Mouse (Mus musculus) cortical plate, adult 2 months (tissue): Measurements from ENCODE around the gene Sugp2. TPM values are rescaled to one million over a fixed set of nuclear protein-coding genes. Genes with fewer than 3 reads are reported as not detected.

Experiments used
- H3K27ac ChIP-seq: fragments of 200-500 bp; 2 replicates; pipeline ENCODE4 v1.5.1; 2012; ENCODE audit warnings: low read length, control low read depth, inconsistent platforms; ENCODE audit not compliant: insufficient read depth
- H3K4me1 ChIP-seq: fragments of 200-500 bp; 2 replicates; pipeline ENCODE4 v1.6.1; 2011; ENCODE audit warnings: low read length; ENCODE audit not compliant: control insufficient read depth, insufficient read depth
- H3K4me3 ChIP-seq: fragments of 200-500 bp; 2 replicates; pipeline ENCODE4 v1.5.1; 2011; ENCODE audit warnings: mild to moderate bottlenecking, low read length, control low read depth; ENCODE audit not compliant: insufficient read depth
- CTCF ChIP-seq: fragments of 200-500 bp; IDR thresholded peaks from 2 replicates; pipeline ENCODE4 v1.5.1; 2011; ENCODE audit warnings: mild to moderate bottlenecking, control low read depth, low read length; ENCODE audit not compliant: insufficient read depth; ENCODE audit errors: extremely low read depth
- POLR2A ChIP-seq: fragments of 200-500 bp; IDR thresholded peaks from 2 replicates; pipeline ENCODE4 v1.6.1; 2011; ENCODE audit warnings: mild to moderate bottlenecking, low read length, control low read depth; ENCODE audit not compliant: insufficient read depth; ENCODE audit errors: extremely low read depth
- polyA plus RNA-seq: library from polyadenylated mRNA; depleted of rRNA; stranded (reverse); fragments of >200 nt; gene quantifications from 2 replicates; pipeline ENCODE4 v1.2.3, GENCODE M21; 2012

Gene Sugp2
- polyA plus RNA-seq, 1 experiment = 105 TPM

DNA sequence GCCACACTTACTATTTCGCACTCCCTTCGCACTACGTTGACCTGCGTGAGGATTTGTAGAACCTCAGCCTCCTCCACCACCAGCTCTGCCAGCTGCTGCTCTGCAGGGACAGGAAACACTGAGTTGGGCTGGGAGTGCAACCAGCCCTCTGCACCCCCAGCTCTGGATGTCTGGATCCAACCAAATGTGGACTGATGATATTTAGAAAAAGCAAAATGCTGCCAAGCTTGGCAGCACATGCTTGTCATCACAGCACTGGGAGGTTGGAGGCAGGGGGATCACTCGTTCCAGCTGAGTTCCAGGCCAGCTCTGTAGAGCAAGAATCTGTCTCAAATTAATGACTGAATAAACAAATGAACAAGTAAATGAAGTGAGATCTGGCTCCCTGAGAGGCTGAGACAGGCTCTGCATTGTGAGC, 60.0 kb downstream of the Sugp2 start:
- Histone ChIP-seq H3K4me1 (no peaks in the 10 kb centered on the region), H3K4me3 (no peak overlapping the region), H3K27ac (no peak overlapping the region)
- TF ChIP-seq POLR2A = no peak
- TF ChIP-seq CTCF = no peak

DNA sequence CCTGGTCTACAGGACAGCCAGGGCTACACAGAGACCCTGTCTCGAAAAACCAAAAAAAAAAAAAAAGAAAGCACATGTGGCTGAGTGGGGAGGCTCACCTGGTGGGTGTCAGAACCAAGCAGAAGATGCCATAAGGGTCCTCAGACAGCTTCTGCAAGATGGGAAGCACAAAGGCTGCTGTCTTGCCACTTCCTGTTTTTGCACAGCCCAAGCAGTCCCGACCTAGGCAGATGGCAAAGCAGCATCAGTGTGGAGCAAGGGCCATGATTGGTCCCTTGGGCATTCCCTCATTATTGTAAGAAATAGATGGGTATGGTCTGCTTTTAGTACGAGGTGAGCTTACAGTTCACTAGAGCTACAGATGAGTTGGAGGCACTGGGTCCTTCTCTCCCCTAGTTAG, 66.9 kb downstream of the Sugp2 start:
- TF ChIP-seq CTCF = no peak
- no peak for TF ChIP-seq POLR2A
- H3K4me3 ChIP-seq = no peak overlapping the region
- H3K4me1 ChIP-seq = peaks cover 11% of the 10 kb centered on the region
- no peak overlapping the region for H3K27ac ChIP-seq

DNA sequence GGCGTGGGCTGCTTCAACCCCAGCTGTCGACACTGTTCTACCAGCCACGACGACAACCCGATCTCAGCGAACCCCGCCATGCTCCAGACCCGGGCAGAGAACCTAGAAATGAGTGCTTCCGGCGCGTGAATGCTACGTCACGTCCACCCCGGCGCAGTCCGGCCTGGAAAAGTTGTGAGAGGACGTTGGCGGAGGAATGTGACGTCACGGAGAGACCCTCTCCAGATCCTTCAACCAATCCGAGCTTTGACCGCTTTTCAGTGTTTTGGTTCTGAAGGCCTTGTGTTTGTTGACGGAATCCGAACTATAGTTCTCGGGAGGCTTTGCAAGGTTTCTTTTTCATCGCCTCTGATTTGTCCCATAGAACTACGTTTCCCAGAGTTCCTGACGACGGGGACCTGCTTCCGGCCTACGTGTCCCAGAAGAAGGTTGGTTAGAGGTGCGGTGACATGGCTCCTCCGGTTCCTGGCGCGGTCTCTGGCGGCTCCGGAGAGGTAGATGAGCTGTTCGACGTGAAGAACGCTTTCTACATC, 68.4 kb downstream of the Sugp2 start, which contains the start of the genes Ddx49 and Cope:
Gene Ddx49, minus strand, starts transcription at position 132 of the 533 bp plus-strand sequence.
Gene Cope, plus strand, starts transcription at position 161 of the 533 bp plus-strand sequence.
- H3K4me1 ChIP-seq = peaks cover 11% of the 10 kb centered on the region
- H3K27ac ChIP-seq = peak within 1 kb of the TSS; percentile 56; the same call in 1 of the 2 replicates
- H3K4me3 ChIP-seq = peak within 1 kb of the TSS; percentile 84
- peak; percentile 69 for TF ChIP-seq POLR2A
- no peak for TF ChIP-seq CTCF

DNA sequence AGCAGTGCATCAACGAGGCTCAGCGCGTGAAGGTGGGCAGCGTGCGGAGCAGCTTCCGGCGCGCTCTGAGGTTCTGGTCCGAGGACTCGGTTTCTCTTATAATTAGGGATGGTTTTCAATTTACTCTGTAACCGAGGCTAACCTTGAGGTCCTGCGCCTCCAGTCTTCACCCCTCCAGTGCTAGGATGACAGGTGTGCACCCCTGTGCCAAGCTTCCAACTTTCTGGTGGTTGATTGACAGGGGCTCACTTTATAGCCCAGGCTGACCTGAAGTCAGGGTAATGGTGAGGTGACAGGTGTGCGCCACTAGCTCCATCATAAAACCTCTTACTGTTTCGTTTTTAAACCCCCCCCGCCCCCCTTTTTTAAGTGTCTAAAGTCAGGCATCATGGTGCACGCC, 68.9 kb downstream of the Sugp2 start:
- H3K4me3 ChIP-seq = peak overlapping the region; percentile 84
- peaks cover 11% of the 10 kb centered on the region for H3K4me1 ChIP-seq
- peak overlapping the region; percentile 56; the same call in 1 of the 2 replicates for H3K27ac ChIP-seq
- TF ChIP-seq POLR2A = no peak

DNA sequence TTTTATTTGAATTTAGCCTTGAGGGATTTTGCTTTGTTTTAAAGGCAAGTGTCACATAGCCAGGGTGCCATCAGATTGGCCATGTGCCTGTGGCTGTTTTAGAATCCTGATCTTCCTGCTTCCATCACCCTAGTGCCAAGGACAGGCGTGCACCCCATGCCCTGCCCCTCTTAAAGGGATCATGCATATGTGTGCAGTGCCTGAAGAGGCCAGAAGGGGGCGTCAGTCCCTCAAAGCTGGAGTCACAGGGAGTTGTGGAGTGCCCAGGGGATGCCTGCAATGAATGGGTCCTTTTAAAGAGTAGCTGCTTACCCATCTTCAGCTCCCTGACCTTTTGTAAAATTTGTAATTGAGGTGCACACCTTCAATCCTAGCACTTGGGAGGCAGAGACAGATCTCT, 75.3 kb downstream of the Sugp2 start:
- TF ChIP-seq CTCF (peak; percentile 57), POLR2A (no peak)
- Histone ChIP-seq H3K4me1 (no peaks in the 10 kb centered on the region), H3K27ac (no peak overlapping the region), H3K4me3 (no peak overlapping the region)

DNA sequence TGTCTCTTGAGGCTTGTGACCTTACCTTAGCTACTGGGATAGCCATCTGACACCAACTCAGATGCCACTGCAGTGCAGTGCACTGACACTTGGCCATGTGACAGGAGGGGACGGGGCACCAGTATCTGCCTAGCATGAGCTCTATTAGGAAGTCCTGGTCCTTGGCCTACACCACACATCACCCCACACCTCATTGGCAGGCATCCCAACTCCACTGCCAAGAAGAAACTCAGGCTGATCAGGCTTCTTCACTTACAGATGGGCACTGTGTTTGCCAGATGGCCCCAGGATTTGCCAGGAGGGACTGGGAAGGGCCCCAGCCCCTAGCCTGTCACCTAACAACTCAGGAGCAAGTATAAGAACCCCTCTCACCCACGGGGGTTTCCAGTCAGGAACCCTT, 79.4 kb downstream of the Sugp2 start:
- Histone ChIP-seq H3K4me3 (no peak overlapping the region), H3K4me1 (no peaks in the 10 kb centered on the region), H3K27ac (no peak overlapping the region)
- no peak for TF ChIP-seq POLR2A
- TF ChIP-seq CTCF = no peak

DNA sequence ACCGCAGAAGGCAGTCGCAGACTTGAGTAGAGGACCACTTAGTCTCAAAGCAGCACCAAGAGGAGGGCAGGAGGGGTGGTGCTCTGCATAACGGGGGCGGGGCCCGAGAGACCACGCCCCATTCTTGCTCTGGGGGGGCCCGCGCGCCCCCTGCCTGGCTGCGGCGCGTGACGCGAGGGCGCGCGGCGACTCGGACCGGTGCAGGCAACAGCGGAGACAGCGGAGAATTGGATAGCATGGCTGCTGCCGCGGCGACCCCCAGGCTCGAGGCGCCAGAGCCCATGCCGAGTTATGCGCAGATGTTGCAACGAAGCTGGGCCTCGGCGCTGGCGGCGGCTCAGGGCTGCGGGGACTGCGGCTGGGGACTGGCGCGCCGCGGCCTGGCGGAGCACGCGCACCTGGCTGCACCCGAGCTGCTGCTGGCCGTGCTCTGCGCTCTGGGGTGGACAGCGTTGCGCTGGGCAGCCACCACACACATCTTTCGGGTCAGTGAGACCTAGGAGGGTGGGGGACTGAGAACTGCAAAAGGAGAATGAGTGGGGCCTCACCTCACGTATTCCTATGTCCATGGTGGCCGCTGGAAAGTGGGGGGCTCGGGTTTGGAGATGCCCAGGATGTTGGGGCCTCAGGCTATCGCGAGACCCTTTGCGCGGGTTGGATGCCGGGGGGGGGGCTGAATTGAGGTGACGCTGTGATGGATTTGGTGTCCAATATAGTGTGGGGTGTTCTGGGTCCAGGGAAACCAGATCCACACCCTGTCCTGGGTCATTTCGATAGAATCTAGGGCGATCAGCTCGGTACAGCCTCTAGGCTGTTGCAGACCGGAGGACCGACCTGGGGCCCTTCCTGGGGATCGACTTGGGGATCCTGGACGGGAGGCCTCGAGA, 81.8 kb downstream of the Sugp2 start, which contains the start of gene Cers1:
Gene Cers1, plus strand, starts transcription at position 152 of the 887 bp plus-strand sequence.
- no peaks in the 10 kb centered on the region for H3K4me1 ChIP-seq
- H3K27ac ChIP-seq = peak within 1 kb of the TSS; percentile 95
- peak within 1 kb of the TSS; percentile 89 for H3K4me3 ChIP-seq
- peak; percentile 53; the same call in 1 of the 2 replicates for TF ChIP-seq POLR2A
- no peak for TF ChIP-seq CTCF

DNA sequence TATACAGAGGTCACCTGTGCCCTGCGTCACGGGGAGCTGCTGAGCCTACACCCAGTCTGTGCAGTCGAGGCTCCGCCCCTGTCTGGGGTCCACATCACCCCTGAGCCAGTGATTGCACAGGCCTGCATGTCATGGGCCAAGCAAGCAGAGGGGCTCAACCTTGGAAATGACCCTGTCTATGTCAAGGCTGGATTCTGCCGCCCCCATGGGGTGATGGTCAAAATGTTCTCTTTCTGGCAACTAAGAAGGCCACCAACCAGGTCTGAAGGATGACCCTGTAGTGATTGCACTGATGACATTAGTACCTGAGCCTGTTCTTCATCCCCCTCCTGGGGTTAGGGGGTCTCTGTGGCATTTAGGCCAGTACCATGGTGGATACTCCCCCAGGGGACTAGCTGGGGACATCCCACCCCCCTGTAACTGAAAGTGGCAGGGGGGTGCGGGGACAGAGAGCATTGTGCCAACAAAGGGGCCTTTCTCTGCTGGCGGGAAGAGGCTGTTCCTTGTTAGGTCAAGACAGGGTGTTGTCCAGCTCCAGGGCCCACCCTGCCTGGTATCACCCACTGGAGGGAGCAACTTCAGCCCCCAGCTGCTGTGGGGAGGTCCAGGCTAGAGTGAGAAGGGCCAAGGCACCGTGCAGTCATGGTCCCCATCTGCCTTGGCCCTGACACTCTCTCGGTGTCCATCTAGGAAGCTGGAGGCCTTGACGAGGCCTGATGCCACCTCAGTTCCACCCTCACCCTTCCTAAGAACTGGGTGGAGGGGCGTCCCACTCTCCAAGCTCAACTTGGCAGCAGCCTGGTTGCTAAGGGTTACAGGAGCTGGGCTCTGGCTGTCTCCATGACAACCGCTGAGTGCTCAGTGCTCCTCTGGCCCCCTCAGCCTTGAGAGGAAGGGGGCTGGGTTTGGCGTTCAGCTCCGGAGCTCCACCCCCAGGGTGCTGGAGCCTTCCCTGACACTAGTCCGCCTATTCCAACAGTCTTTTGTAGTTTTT, 82.8 kb downstream of the Sugp2 start:
- TF ChIP-seq CTCF (no peak), POLR2A (peak; percentile 68)
- peak overlapping the region; percentile 89 for H3K4me3 ChIP-seq
- H3K27ac ChIP-seq = peak overlapping the region; percentile 95
- H3K4me1 ChIP-seq = no peaks in the 10 kb centered on the region

DNA sequence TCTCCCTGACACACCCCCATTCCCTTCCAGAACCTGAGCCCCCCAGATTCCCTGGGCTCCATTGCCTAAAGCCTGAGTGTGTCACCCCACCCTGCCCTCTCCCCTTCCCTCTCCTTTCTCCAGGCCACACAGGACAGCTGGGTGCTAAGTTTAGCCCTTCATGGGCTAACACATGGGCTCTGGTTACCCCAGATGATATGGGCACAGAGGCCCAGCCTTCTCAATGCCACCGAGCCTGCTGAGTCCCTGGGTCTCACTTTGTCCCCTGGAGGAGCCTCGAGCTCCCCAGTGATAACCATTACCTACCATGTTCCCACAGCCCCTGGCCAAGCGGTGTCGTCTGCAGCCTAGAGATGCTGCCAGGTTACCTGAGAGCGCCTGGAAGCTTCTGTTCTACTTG, 83.8 kb downstream of the Sugp2 start:
- H3K27ac ChIP-seq = no peak overlapping the region
- TF ChIP-seq CTCF (no peak), POLR2A (no peak)
- H3K4me3 ChIP-seq = no peak overlapping the region; the same call in 1 of the 2 replicates

More for the DNA sequence above, 83.8 kb downstream of the Sugp2 start:
- no peaks in the 10 kb centered on the region for H3K4me1 ChIP-seq
